Mouse (Mus musculus) heart, adult 2 months (tissue): ENCODE results near the gene Klf12. TPM values are rescaled to one million over a fixed set of nuclear protein-coding genes. Genes with fewer than 3 reads are reported as not detected.
A peak's percentile ranks its signal among the peaks of the same experiment; 100 is the strongest.

Experiments used
- DNase-seq, 2 experiments: peaks; one replicate each; pipeline ENCODE4 v3.0.0; 2021
- H3K27ac ChIP-seq: fragments of 200-600 bp; 2 replicates; pipeline ENCODE4 v1.8.1; 2022
- H3K27me3 ChIP-seq: fragments of 200-500 bp; 2 replicates; pipeline ENCODE4 v1.6.1; 2012; ENCODE audit warnings: mild to moderate bottlenecking, low read length, inconsistent platforms, mixed read lengths; ENCODE audit not compliant: control insufficient read depth, insufficient read depth
- H3K36me3 ChIP-seq: fragments of 200-500 bp; 2 replicates; pipeline ENCODE4 v1.6.1; 2012; ENCODE audit warnings: low read length, inconsistent platforms; ENCODE audit not compliant: control insufficient read depth, insufficient read depth
- H3K4me1 ChIP-seq: fragments of 200-500 bp; 2 replicates; pipeline ENCODE4 v1.6.1; 2011; ENCODE audit warnings: low read length; ENCODE audit not compliant: control insufficient read depth, insufficient read depth
- H3K4me3 ChIP-seq: fragments of 200-600 bp; 2 replicates; pipeline ENCODE4 v1.8.1; 2022
- H3K79me2 ChIP-seq: fragments of 200-500 bp; replicated peaks from 2 replicates; pipeline ENCODE4 v1.6.1; 2012; ENCODE audit warnings: mild to moderate bottlenecking, inconsistent platforms, low read length, moderate library complexity, mixed read lengths; ENCODE audit not compliant: control insufficient read depth, insufficient read depth
- H3K9ac ChIP-seq: fragments of 200-500 bp; 2 replicates; pipeline ENCODE4 v1.6.1; 2012; ENCODE audit warnings: low read depth, mild to moderate bottlenecking, control low read depth, inconsistent platforms, low read length, mixed read lengths
- CTCF ChIP-seq: fragments of 200-600 bp; IDR thresholded peaks from 2 replicates; pipeline ENCODE4 v1.8.1; 2022; ENCODE audit warnings: antibody characterized with exemption, mild to moderate bottlenecking, moderate library complexity
- EP300 ChIP-seq: fragments of 200-500 bp; IDR thresholded peaks from 2 replicates; pipeline ENCODE4 v1.6.1; 2011; ENCODE audit warnings: low read depth, low read length, control low read depth; ENCODE audit not compliant: insufficient read depth
- POLR2A ChIP-seq: fragments of 200-500 bp; IDR thresholded peaks from 2 replicates; pipeline ENCODE4 v1.6.1; 2011; ENCODE audit warnings: mild to moderate bottlenecking, low read depth, low read length, control low read depth; ENCODE audit not compliant: insufficient read depth
- WGBS: fragments of 180-500 bp; shearing (Covaris S2); methylation state at CpG from one replicate; pipeline ENCODE4 v1.1.7; 2018; 5-methylcytosine and 5-hydroxymethylcytosine counted together
- intact Hi-C: fragments of 180-260 bp; cut with DNase I; formaldehyde crosslinking; loops from one replicate; pipeline ENCODE4 v1.15.1; 2025
- polyA plus RNA-seq: library from polyadenylated mRNA; depleted of rRNA; stranded (reverse); fragments of >200 nt; gene quantifications from 2 replicates; pipeline ENCODE4 v1.2.3, GENCODE M21; 2012
- total RNA-seq, 2 experiments: library from RNA; stranded (reverse); gene quantifications; 2 replicates each; pipeline ENCODE4 v1.2.3; 2021

Gene Klf12
- total and polyA plus RNA-seq, 3 experiments = 8.6 to 15.8 (median 15.3) TPM

DNA sequence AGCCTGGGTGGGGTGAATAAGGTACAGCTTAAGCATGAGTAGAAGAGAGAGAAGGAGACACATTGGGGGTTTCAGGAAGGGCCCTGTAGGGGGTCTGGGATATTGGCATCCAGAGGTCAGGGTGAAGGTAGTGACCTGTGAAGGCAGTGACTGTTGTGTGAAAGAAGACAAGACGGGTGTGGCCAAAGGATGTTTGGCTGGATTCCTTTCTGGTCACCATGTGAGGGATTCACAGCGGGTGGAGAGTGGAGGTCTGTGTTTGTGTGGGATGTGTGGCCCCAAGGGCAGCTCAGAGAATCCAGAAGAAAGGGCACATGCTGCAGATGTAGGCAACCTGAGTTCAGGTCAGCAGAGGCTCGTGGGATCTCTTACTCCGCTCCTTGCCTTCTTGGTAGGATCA lies 29.6 kb upstream of the Klf12 start:
- H3K27me3 ChIP-seq = no peaks in the 10 kb centered on the region
- no peaks in the 10 kb centered on the region for H3K36me3 ChIP-seq
- WGBS = 85% methylated on average over 4 of the region's 4 CpGs
- H3K4me1 ChIP-seq = no peaks in the 10 kb centered on the region
- TF ChIP-seq POLR2A (no peak), EP300 (no peak), CTCF (no peak)
- intact Hi-C loops = no loop called here
- H3K4me3 ChIP-seq = no peak overlapping the region
- no peak for DNase-seq
- no peaks in the 10 kb centered on the region for H3K79me2 ChIP-seq
- H3K27ac ChIP-seq = no peak overlapping the region
- H3K9ac ChIP-seq = no peak overlapping the region

DNA sequence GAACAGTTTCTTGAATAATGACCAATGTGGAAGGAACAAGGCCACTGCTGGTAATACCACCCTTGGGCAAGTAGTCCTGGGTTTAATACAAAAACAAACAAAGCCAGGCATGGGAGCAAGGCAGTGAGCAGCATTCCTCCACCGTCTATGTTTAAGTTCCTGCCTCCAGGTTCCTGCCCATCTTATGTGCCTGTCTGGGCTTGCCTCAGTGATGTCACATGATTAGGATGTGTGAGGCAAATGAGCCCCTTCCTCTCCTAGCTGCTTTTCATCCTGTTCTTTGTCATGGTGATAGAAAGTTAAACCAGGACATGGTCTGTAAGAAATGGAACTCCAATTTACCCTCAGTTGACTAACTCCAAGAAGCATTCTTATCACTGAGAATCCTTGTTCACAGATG lies 16.4 kb upstream of the Klf12 start:
- no peak overlapping the region for H3K9ac ChIP-seq
- WGBS = 75% methylated on average over 1 of the region's 1 CpGs
- H3K4me1 ChIP-seq = no peaks in the 10 kb centered on the region
- TF ChIP-seq EP300 = no peak
- intact Hi-C loops = no loop called here
- H3K36me3 ChIP-seq = no peaks in the 10 kb centered on the region
- no peaks in the 10 kb centered on the region for H3K79me2 ChIP-seq
- no peak for DNase-seq
- H3K27ac ChIP-seq = no peak overlapping the region
- no peak overlapping the region for H3K4me3 ChIP-seq
- H3K27me3 ChIP-seq = no peaks in the 10 kb centered on the region

GRCm38 (mm10) chr14:100298892-100299291 lies 14.4 kb upstream of the Klf12 start:
- no peak for TF ChIP-seq POLR2A
- no peaks in the 10 kb centered on the region for H3K36me3 ChIP-seq
- no peak for DNase-seq
- H3K27me3 ChIP-seq = no peaks in the 10 kb centered on the region
- H3K79me2 ChIP-seq = no peaks in the 10 kb centered on the region
- intact Hi-C loops = no loop called here
- no peak overlapping the region for H3K4me3 ChIP-seq
- H3K27ac ChIP-seq = no peak overlapping the region
- no peak overlapping the region for H3K9ac ChIP-seq
- H3K4me1 ChIP-seq = no peaks in the 10 kb centered on the region
- WGBS = 72% methylated on average over 6 of the region's 6 CpGs

GRCm38 (mm10) chr14:100286586-100287241 lies 2.2 kb upstream of the Klf12 start:
- WGBS = 22% methylated on average over 19 of the region's 19 CpGs
- Histone ChIP-seq H3K36me3 (peaks cover 2% of the 10 kb centered on the region; the same call in 1 of the 2 replicates), H3K79me2 (no peaks in the 10 kb centered on the region), H3K9ac (peak overlapping the region; percentile 64), H3K27me3 (no peaks in the 10 kb centered on the region), H3K4me3 (peak overlapping the region; percentile 87), H3K27ac (peak overlapping the region; percentile 93), H3K4me1 (no peaks in the 10 kb centered on the region; the same call in 1 of the 2 replicates)
- DNase-seq = peak; percentile 15 to 45
- TF ChIP-seq EP300 (no peak), CTCF (no peak), POLR2A (no peak; the same call in 1 of the 2 replicates)
- intact Hi-C loops = loop anchor here (5.0 to 10.0 kb wide), 4 partner anchors 192 to 461 kb away; no protein-coding TSS in a partner anchor

DNA sequence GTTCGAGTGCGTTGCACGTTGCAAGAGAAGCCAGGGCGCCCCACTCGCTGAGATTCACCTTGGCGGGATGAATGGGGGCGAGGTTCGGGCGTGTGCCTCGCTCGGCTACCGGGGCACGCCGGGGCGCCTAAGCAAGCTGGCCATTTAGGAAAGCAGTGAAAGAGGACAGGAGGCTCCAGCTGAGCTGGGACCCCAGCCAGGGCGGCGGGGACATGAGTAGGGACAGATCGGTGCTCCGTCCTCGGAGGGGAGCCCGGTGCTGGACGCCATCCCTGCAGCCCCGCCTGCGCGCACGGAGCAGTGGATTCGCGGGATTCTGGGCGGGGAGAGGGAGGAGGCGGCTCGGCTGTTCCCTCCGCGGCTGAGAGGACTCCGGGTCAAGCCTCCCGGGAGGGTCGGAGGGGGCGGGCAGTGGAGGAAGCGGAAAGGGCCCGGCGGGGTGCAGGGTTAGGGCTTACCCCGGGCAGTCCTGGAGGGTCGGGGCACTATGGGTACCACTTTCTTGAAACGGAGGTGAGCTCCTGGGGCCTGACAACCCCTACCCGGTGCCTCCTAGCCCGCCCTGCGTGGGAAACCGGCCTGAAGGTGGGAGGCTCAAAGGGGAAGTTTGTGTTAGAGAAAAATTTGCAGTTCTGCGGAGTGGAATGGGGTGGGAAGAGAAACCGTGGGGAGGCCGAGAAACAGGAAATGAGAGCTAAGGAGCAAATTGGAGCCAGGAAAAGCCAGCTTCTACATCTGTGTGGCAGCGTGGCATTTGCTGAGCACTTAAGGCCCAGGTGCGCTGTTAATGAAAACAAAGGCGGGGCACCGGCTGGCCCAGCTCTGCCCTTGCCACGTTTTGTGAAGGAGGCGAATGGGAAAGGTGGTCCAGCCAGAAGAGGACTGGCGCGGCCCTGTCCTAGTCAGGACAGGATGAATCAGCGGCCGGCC lies 1.4 kb upstream of the Klf12 start:
- DNase-seq = peak; percentile 89 to 90
- H3K27me3 ChIP-seq = no peaks in the 10 kb centered on the region
- H3K9ac ChIP-seq = peak overlapping the region; percentile 64
- peak overlapping the region; percentile 87 for H3K4me3 ChIP-seq
- no peaks in the 10 kb centered on the region; the same call in 1 of the 2 replicates for H3K4me1 ChIP-seq
- intact Hi-C loops = loop anchor here (2.0 to 10.0 kb wide), 5 partner anchors 53 to 461 kb away; no protein-coding TSS in a partner anchor
- H3K36me3 ChIP-seq = peaks cover 5% of the 10 kb centered on the region; the same call in 1 of the 2 replicates
- no peaks in the 10 kb centered on the region; the same call in 1 of the 2 replicates for H3K79me2 ChIP-seq
- peak; percentile 43; the same call in 1 of the 2 replicates for TF ChIP-seq POLR2A
- TF ChIP-seq EP300 = no peak
- 2% methylated on average over 60 of the region's 60 CpGs for WGBS
- peak overlapping the region; percentile 93 for H3K27ac ChIP-seq
